Mouse (Mus musculus) gastrocnemius, adult 18-20 months (tissue): ENCODE results near the gene Dazap1. TPM values are rescaled to one million over a fixed set of nuclear protein-coding genes. Genes with fewer than 3 reads are reported as not detected.
A peak's percentile ranks its signal among the peaks of the same experiment; 100 is the strongest.

Experiments used
- DNase-seq: peaks from one replicate; pipeline ENCODE4 v3.0.0; 2021; ENCODE audit warnings: low spot score
- total RNA-seq, 2 experiments: library from RNA; stranded (reverse); gene quantifications; 2 replicates each; pipeline ENCODE4 v1.2.3; 2021

Gene Dazap1
- total RNA-seq, 2 experiments from 2014 or later: 34.2 to 38.8 TPM

DNA sequence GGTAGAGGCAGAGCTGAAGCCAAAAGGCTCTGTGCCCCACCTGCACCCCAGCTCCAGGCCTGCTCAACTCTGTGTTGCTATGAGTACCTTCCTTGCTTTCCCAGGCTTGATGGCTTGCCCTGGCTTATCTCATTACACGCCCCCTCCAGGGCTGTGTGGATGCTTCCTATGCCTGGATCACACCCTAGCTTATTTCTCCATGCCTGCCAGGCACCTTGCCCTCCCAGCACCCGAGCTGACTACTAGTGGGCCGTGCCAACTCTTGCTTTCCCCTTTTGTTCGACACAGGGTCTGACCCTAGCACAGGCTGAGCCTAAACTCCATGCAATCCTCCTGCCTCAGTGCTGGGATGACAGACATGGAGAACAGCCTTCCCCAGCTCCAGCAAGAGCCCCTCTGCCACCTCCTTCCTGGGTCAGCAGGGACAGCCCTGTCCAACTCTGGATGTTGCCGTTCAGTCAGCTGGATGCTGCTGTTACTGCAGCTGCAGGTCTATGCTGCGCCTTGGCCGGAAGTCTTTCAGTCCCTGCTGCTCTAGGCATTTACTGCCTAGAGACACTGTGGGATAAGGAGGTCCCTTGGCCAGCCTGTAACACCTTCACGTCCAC, 36.3 kb downstream of the Dazap1 start:
- DNase-seq: no peak

DNA sequence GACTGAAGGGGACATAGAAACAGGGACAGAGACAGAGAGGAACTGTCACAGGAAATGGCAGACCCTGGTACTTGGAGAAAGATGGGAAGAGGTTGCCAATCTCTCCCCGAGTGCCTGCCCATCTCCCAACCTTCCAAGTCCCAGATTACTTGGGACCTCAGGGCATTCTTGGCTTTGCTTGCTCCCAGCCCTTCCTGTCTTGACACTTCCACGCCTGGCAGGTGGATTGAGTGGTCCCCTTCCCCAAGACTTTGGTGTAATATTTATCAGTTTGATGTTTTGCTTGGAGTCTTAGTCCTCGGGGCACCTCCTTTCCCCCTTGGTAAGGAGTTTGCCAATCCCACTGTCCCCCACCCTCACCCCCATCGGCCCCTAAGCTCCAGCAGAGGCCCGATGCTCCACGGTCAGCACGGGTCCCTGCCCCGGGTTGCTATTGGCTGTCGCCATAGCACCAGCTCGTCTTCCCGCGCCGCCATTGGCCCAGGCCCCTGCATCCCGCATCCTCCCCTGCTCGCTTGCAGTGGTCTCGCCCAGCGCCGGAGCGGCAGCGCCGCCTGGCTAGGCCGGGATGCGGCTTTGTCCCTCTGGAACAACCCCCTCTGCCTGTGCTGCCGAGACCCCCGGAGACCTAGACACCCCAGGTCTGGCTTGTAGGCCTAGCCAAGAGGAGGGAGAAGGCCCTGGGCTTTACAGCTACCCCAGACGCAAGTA, 37.4 kb downstream of the Dazap1 start:
- no peak for DNase-seq

- DNase-seq: no peak
Observed at GRCm38 (mm10) chr10:80299301-80299700, 38.0 kb downstream of the Dazap1 start.

DNA sequence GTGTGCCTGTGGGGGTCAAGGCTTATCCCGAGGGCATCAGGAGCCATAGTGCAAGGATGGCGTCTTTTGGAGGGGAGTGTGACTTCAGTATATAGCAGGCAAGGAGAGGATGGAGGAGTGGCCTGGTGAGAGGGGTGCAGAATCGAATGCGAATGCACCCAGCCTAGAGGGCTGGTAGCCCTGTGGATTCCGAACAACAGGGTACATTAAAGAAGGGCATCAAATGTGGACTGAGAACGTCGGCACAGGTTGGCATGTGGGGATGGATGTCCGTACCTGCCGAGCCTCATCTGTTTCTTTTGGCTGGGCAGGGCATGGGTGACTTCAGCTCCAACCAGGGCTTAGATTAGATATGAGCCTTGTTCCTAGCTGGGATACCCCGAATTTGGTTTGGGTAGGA, 38.5 kb downstream of the Dazap1 start:
- DNase-seq: no peak

GRCm38 (mm10) chr10:80300672-80301181, 39.4 kb downstream of the Dazap1 start:
- no peak for DNase-seq

DNA sequence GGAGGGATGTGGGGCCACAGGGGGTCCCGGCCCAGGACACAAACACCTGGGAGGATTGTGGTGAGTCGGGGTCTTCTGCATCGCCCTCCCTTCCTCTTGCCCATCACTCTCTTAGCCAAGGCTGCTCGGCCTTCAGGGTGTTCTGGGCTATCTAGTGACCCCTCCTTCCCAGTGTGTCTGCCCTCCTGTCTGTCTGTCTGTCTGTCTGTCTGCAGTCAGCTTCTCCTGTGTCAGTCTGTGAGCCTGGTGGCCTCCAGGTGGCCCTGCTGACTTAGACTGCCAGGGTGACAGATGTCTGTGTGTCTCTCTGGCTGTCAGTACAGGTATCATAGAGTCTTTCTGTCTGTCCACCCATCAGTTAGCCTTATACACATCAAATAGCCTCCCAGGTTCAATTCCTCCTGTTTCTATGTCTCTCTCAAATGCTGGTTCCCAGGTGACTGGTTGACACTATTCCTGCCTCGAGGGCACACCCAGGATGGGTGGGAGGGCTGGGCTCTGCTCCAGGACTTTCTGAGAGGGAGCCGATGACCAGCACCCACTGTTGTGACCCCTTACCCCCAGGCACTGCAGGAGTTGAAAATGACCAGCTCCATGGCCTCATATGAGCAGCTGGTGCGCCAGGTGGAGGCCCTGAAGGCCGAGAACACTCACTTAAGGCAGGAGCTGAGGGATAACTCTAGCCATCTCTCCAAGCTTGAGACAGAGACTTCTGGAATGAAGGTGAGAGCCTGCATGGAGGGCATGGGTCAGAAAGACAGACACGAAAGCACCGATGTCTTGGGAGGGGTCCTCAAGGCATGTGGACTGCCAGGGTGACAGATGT, 40.2 kb downstream of the Dazap1 start:
- DNase-seq: no peak

GRCm38 (mm10) chr10:80302082-80302355, 40.7 kb downstream of the Dazap1 start:
- DNase-seq: no peak

DNA sequence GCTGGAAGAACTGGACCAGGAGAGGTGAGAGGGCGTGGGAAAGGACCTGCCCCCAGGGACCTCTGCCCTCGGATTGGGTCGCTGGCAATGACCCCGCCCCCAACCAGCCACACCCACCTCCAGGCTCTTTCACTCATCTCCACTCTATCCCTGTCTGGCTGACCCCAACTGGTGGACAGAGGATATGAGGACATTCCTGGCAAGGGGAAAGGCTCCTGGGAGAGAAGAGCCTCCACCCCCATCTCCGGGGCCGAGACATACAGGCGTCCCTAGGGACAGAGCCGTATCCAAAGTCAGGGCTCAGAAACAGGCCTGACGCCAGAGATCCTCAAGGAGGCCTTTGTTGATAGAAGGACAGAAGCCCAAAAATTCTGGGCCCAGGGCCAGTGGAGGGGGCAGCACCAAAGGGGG, 41.2 kb downstream of the Dazap1 start:
- DNase-seq: peak; percentile 83

- DNase-seq: no peak
Observed at GRCm38 (mm10) chr10:80304458-80304857, 43.2 kb downstream of the Dazap1 start.

DNA sequence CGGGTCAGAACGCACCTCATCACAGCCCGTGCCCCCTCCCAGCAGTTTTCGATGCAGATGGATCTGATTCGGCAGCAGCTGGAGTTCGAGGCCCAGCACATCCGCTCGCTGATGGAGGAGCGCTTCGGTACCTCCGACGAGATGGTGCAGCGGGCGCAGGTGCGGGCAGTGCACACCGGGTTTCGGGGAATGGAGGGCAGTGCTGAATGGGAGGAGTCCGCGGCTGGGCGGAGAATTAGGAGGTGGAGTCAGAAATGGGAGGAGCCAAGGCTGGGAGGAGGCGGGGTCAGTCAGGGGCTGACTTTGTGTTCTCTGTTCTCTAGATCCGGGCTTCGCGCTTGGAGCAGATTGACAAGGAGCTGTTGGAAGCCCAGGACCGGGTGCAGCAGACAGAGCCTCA, 43.6 kb downstream of the Dazap1 start:
- DNase-seq: no peak

- no peak for DNase-seq
Observed at GRCm38 (mm10) chr10:80311560-80311959, 50.3 kb downstream of the Dazap1 start.

GRCm38 (mm10) chr10:80312586-80313504, 51.6 kb downstream of the Dazap1 start:
- no peak for DNase-seq

DNA sequence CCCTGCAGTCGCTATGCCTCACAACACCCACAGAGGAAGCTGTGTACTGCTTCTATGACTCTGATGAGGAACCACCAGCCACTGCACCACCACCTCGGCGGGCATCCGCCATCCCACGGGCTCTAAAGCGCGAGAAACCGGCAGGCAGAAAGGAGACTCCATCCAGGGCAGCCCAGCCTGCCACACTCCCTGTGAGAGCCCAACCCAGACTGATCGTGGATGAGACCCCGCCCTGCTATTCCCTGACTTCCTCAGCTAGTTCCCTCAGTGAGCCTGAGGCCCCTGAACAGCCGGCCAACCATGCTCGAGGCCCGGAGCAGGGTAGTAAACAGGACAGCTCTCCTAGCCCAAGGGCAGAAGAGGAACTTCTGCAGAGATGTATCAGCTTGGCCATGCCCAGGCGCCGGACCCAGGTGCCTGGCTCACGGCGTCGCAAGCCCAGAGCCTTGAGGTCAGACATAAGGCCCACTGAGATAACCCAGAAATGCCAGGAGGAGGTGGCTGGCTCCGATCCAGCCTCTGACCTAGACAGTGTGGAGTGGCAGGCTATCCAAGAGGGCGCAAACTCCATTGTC, 52.4 kb downstream of the Dazap1 start:
- no peak for DNase-seq

GRCm38 (mm10) chr10:80314494-80315001, 53.3 kb downstream of the Dazap1 start:
- DNase-seq: no peak

DNA sequence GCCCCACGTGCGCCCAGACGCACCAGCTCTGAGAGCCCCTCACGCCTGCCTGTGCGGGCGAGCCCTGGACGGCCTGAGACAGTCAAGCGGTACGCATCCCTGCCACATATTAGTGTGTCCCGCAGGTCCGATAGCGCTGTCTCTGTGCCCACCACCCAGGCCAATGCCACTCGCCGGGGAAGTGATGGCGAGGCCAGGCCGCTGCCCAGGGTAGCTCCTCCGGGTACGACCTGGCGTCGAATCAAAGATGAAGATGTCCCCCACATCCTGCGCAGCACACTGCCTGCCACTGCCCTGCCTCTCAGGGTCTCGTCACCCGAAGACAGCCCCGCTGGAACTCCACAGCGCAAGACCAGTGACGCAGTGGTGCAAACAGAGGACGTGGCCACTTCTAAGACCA, 54.0 kb downstream of the Dazap1 start:
- DNase-seq: no peak

DNA sequence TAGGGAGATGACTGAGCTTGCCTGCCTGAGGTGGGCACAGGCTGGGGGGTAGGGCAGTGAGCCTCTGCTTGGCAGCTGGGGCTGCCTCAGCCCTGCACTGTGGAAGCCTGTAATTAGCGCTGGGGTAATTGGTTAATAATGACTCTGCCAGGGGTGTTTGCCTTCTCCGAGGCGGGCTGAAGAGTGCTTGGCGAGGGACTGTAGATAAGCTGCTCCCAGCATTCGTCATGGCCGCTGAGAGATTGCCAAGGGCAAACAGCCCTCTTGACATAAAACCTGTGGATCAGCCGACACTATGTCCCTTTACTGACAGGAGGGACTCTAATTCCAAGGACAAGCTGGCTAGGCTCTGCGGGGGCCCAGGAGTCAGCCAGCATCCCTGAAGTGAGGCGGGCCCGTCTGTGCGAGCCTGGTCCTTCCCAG, 55.1 kb downstream of the Dazap1 start:
- DNase-seq: no peak

DNA sequence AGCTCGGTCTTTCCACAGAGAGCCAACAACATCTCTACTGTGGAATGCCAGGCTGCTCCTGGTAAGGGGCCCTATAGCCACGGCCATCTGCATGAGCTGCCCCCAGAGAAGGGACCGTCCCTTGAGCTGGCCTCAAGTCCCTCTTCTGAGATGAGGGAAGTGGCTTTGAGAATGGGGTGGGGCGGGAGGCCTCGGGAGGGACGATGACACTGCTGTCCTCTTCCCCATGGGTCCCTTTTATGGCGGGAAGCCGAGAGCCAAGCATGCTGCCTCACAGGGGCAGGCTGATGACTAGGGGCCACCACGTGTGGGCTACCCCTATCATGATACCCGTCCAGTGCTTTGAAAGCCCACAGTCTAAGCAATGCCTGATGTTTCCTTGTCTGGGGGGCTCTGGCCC, 55.7 kb downstream of the Dazap1 start:
- no peak for DNase-seq

GRCm38 (mm10) chr10:80320340-80320760, 59.1 kb downstream of the Dazap1 start, which contains the start of gene 2310011J03Rik:
TSS of gene 2310011J03Rik (minus strand) at chr10:80320537.
- peak; percentile 94 for DNase-seq

DNA sequence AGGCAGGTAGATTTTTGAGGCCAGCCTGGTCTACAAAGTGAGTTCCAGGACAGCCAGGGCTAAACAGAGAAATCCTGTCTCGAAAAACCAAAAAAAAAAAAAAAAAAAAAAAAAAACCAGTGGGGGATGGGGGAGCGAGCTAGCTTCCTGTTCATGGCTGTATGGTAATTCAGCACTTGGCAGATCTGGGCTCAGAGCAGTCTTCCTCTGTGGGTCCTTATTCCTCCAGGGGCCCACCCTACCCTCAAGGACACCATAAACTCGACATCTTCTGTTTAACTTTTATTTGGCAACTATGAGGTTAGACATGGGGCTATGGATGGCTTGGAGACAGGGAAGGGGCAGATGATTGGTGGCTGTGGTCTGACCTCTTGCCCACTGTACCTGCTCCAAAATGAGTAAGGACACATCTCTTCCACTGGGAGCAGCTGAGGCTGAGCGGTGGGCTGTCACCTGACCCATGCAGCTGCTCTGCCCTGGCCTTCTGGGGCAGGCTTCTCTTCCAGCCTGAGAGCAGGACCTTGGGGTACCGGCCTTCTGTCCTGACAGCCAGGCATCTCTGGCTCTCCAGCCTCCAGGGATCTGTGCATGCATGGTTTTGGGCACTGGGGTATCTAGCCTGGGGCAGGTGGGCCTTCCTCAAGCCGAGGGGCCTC, 59.9 kb downstream of the Dazap1 start:
- no peak for DNase-seq
